Mouse (Mus musculus): Measurements from ENCODE around the gene Dusp13. TPM values are rescaled to one million over a fixed set of nuclear protein-coding genes. Genes with fewer than 3 reads are reported as not detected.

Dusp13 gene
- polyA plus RNA-seq (2014; fragmentation: Nextera tagmentation; extraction: Ambion mirVana) = not detected in 2 replicates

DNA sequence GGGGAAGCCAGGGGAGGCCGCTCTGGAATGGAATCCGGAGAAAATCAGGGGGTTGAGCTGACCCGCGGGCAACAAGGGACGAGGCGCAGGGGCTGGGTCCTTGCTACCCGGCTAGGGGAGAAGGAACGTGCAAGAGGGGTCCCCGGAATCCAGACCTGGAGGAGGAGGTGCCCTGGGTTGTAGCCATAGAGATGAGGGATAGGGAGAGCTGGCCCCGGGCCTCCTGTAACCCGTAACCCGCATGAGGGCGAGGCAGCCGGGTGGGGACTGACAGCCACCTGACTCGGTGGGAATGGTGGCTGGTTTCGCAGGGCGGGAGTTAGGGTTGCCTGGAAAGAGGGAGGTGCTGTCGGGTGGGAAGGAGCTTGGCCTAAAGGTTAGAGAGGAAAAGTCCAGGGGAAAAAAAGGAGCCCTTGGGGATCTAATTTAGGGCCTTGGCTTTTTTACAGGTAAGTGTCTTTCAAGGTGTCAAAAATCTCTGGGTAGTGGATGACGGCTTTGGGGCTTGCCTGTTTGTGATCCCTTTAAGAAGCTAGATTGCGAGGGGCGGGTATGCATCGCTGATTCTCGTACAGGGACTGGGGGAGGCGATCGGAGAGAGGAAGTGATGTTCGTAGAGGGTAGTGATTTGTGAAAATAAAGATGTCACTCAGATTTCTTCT is at the start of gene Dusp13:
Dusp13 (minus strand) TSS at position 301 of the 662 bp plus-strand sequence.
- ATAC-seq (ENCODE audit: low FRiP score) (peak; percentile 77), DNase-seq (ENCODE audit: low spot score, missing footprints) (no peak)
- Histone ChIP-seq H3K4me3 (ENCODE audit: low read depth, low read length) (peak within 1 kb of the TSS; percentile 96), H3K9me3 (ENCODE audit: control insufficient read depth, low read length) (no peaks in the 10 kb centered on the region), H3K27me3 (ENCODE audit: control insufficient read depth, insufficient read depth, low read length) (no peaks in the 10 kb centered on the region), H3K36me3 (ENCODE audit: control insufficient read depth, insufficient read depth, low read length) (no peaks in the 10 kb centered on the region), H3K4me1 (ENCODE audit: control insufficient read depth, insufficient read depth, low read length) (peaks cover 9% of the 10 kb centered on the region), H3K9ac (ENCODE audit: low read length) (peak within 1 kb of the TSS; percentile 93), H3K4me2 (peak within 1 kb of the TSS; percentile 53), H3K27ac (ENCODE audit: low read depth, low read length) (peak within 1 kb of the TSS; percentile 71)
- under 1% methylated on average over 26 of the region's 26 CpGs for WGBS

GRCm38 (mm10) chr14:21800641-21801040 is 49.7 kb upstream of the Dusp13 start:
- H3K27me3 ChIP-seq (ENCODE audit: control insufficient read depth, insufficient read depth, low read length) = no peaks in the 10 kb centered on the region

DNA sequence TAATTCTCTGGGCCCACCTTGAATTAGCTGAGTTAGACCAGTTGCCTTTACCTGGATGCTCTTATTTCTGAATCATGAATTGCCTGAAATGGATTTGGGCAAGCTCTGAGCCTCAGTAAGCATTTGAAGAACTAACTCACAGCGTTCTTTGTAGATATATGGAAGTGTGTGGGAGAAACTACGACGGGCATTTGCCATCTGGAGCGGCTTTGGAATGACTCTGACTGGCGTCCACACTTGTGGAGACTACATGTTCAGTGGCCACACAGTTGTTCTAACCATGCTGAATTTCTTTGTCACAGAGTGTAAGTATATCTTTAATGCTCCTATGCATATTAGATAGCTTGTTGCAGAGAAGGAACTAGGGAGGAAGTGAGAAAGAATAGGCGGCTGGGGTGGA is 41.3 kb upstream of the Dusp13 start:
- H3K9ac ChIP-seq (ENCODE audit: low read length) = no peak overlapping the region

More at GRCm38 (mm10) chr14:21800641-21801040, 49.7 kb upstream of the Dusp13 start:
- no peaks in the 10 kb centered on the region for H3K4me1 ChIP-seq (ENCODE audit: control insufficient read depth, insufficient read depth, low read length)
- H3K9me3 ChIP-seq (ENCODE audit: control insufficient read depth, low read length) = no peaks in the 10 kb centered on the region
- no peak overlapping the region for H3K4me3 ChIP-seq (ENCODE audit: low read depth, low read length)
- no peak overlapping the region for H3K27ac ChIP-seq (ENCODE audit: low read depth, low read length)
- ATAC-seq (ENCODE audit: low FRiP score) (no peak), DNase-seq (ENCODE audit: low spot score, missing footprints) (no peak)
- no peaks in the 10 kb centered on the region for H3K36me3 ChIP-seq (ENCODE audit: control insufficient read depth, insufficient read depth, low read length)
- H3K4me2 ChIP-seq = no peak overlapping the region
- no peak overlapping the region for H3K9ac ChIP-seq (ENCODE audit: low read length)
- 96% methylated on average over 4 of the region's 4 CpGs for WGBS

GRCm38 (mm10) chr14:21791722-21792121 is 40.7 kb upstream of the Dusp13 start:
- Histone ChIP-seq H3K27ac (ENCODE audit: low read depth, low read length) (no peak overlapping the region), H3K27me3 (ENCODE audit: control insufficient read depth, insufficient read depth, low read length) (no peaks in the 10 kb centered on the region), H3K4me2 (no peak overlapping the region), H3K36me3 (ENCODE audit: control insufficient read depth, insufficient read depth, low read length) (peaks cover 2% of the 10 kb centered on the region; the same call in 1 of the 2 replicates), H3K4me1 (ENCODE audit: control insufficient read depth, insufficient read depth, low read length) (no peaks in the 10 kb centered on the region), H3K4me3 (ENCODE audit: low read depth, low read length) (no peak overlapping the region), H3K9me3 (ENCODE audit: control insufficient read depth, low read length) (no peaks in the 10 kb centered on the region), H3K9ac (ENCODE audit: low read length) (no peak overlapping the region)
- DNase-seq (ENCODE audit: low spot score, missing footprints) (no peak), ATAC-seq (ENCODE audit: low FRiP score) (no peak)
- WGBS = 93% methylated on average over 4 of the region's 4 CpGs

More for the DNA sequence above, 41.3 kb upstream of the Dusp13 start:
- ATAC-seq (ENCODE audit: low FRiP score) (no peak), DNase-seq (ENCODE audit: low spot score, missing footprints) (no peak)
- Histone ChIP-seq H3K4me2 (no peak overlapping the region), H3K4me3 (ENCODE audit: low read depth, low read length) (no peak overlapping the region), H3K9me3 (ENCODE audit: control insufficient read depth, low read length) (no peaks in the 10 kb centered on the region), H3K27me3 (ENCODE audit: control insufficient read depth, insufficient read depth, low read length) (no peaks in the 10 kb centered on the region), H3K4me1 (ENCODE audit: control insufficient read depth, insufficient read depth, low read length) (no peaks in the 10 kb centered on the region), H3K27ac (ENCODE audit: low read depth, low read length) (no peak overlapping the region), H3K36me3 (ENCODE audit: control insufficient read depth, insufficient read depth, low read length) (peaks cover 2% of the 10 kb centered on the region; the same call in 1 of the 2 replicates)
- 96% methylated on average over 6 of the region's 6 CpGs for WGBS

GRCm38 (mm10) chr14:21790585-21791251 is 39.7 kb upstream of the Dusp13 start:
- Histone ChIP-seq H3K27me3 (ENCODE audit: control insufficient read depth, insufficient read depth, low read length) (no peaks in the 10 kb centered on the region), H3K4me1 (ENCODE audit: control insufficient read depth, insufficient read depth, low read length) (no peaks in the 10 kb centered on the region), H3K4me3 (ENCODE audit: low read depth, low read length) (no peak overlapping the region), H3K4me2 (no peak overlapping the region), H3K9ac (ENCODE audit: low read length) (no peak overlapping the region), H3K9me3 (ENCODE audit: control insufficient read depth, low read length) (no peaks in the 10 kb centered on the region), H3K36me3 (ENCODE audit: control insufficient read depth, insufficient read depth, low read length) (peaks cover 2% of the 10 kb centered on the region; the same call in 1 of the 2 replicates), H3K27ac (ENCODE audit: low read depth, low read length) (no peak overlapping the region)
- no peak for DNase-seq (ENCODE audit: low spot score, missing footprints)
- 92% methylated on average over 9 of the region's 9 CpGs for WGBS
- ATAC-seq (ENCODE audit: low FRiP score) = no peak

DNA sequence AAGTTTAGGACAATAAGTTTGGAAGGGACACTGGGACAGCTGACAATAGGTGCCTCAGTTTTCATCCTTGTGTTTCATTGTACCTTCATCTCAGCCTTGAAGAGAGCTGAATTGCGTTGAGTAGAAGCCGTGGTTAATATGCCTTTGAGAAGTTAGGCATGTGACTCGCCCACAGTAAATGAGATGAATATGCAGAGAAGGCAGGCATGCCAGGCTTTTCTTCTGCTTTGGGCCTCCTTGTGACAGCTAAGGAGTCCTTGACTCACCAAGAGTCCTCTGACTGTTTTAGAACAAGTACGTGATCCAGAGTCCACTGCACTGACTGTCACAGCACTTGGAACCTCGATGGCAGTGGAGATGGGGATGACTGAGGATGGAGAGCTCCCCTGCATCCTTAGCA is 37.1 kb upstream of the Dusp13 start:
- 93% methylated on average over 5 of the region's 5 CpGs for WGBS
- no peaks in the 10 kb centered on the region for H3K9me3 ChIP-seq (ENCODE audit: control insufficient read depth, low read length)
- no peaks in the 10 kb centered on the region for H3K4me1 ChIP-seq (ENCODE audit: control insufficient read depth, insufficient read depth, low read length)
- H3K36me3 ChIP-seq (ENCODE audit: control insufficient read depth, insufficient read depth, low read length) = no peaks in the 10 kb centered on the region; the same call in 1 of the 2 replicates
- ATAC-seq (ENCODE audit: low FRiP score) (no peak), DNase-seq (ENCODE audit: low spot score, missing footprints) (no peak)
- H3K4me2 ChIP-seq = no peak overlapping the region
- no peak overlapping the region for H3K4me3 ChIP-seq (ENCODE audit: low read depth, low read length)
- H3K27ac ChIP-seq (ENCODE audit: low read depth, low read length) = no peak overlapping the region
- no peak overlapping the region for H3K9ac ChIP-seq (ENCODE audit: low read length)
- no peaks in the 10 kb centered on the region for H3K27me3 ChIP-seq (ENCODE audit: control insufficient read depth, insufficient read depth, low read length)

- DNase-seq (ENCODE audit: low spot score, missing footprints) (no peak), ATAC-seq (ENCODE audit: low FRiP score) (no peak)
- H3K36me3 ChIP-seq (ENCODE audit: control insufficient read depth, insufficient read depth, low read length) = no peaks in the 10 kb centered on the region; the same call in 1 of the 2 replicates
- no peaks in the 10 kb centered on the region for H3K9me3 ChIP-seq (ENCODE audit: control insufficient read depth, low read length)
- no peaks in the 10 kb centered on the region for H3K4me1 ChIP-seq (ENCODE audit: control insufficient read depth, insufficient read depth, low read length)
- H3K27ac ChIP-seq (ENCODE audit: low read depth, low read length) = no peak overlapping the region
- H3K4me3 ChIP-seq (ENCODE audit: low read depth, low read length) = no peak overlapping the region
- no peaks in the 10 kb centered on the region for H3K27me3 ChIP-seq (ENCODE audit: control insufficient read depth, insufficient read depth, low read length)
- WGBS = 80% methylated on average over 3 of the region's 3 CpGs
- no peak overlapping the region for H3K4me2 ChIP-seq
- H3K9ac ChIP-seq (ENCODE audit: low read length) = no peak overlapping the region
Observed at GRCm38 (mm10) chr14:21787374-21787773, 36.4 kb upstream of the Dusp13 start.

- H3K27me3 ChIP-seq (ENCODE audit: control insufficient read depth, insufficient read depth, low read length) = no peaks in the 10 kb centered on the region
- no peak for ATAC-seq (ENCODE audit: low FRiP score)
- DNase-seq (ENCODE audit: low spot score, missing footprints) = no peak
- H3K4me2 ChIP-seq = no peak overlapping the region
- no peaks in the 10 kb centered on the region for H3K9me3 ChIP-seq (ENCODE audit: control insufficient read depth, low read length)
- no peak overlapping the region for H3K4me3 ChIP-seq (ENCODE audit: low read depth, low read length)
- WGBS = 61% methylated on average over 4 of the region's 4 CpGs
- H3K9ac ChIP-seq (ENCODE audit: low read length) = no peak overlapping the region
- H3K36me3 ChIP-seq (ENCODE audit: control insufficient read depth, insufficient read depth, low read length) = no peaks in the 10 kb centered on the region; the same call in 1 of the 2 replicates
- no peaks in the 10 kb centered on the region for H3K4me1 ChIP-seq (ENCODE audit: control insufficient read depth, insufficient read depth, low read length)
- H3K27ac ChIP-seq (ENCODE audit: low read depth, low read length) = no peak overlapping the region
Observed at GRCm38 (mm10) chr14:21786500-21786899, 35.5 kb upstream of the Dusp13 start.

- no peak for ATAC-seq (ENCODE audit: low FRiP score)
- Histone ChIP-seq H3K4me3 (ENCODE audit: low read depth, low read length) (no peak overlapping the region), H3K36me3 (ENCODE audit: control insufficient read depth, insufficient read depth, low read length) (peaks cover 9% of the 10 kb centered on the region; the same call in 1 of the 2 replicates), H3K27me3 (ENCODE audit: control insufficient read depth, insufficient read depth, low read length) (no peaks in the 10 kb centered on the region), H3K9ac (ENCODE audit: low read length) (no peak overlapping the region), H3K4me1 (ENCODE audit: control insufficient read depth, insufficient read depth, low read length) (no peaks in the 10 kb centered on the region), H3K4me2 (no peak overlapping the region), H3K27ac (ENCODE audit: low read depth, low read length) (no peak overlapping the region), H3K9me3 (ENCODE audit: control insufficient read depth, low read length) (no peaks in the 10 kb centered on the region)
- DNase-seq (ENCODE audit: low spot score, missing footprints) = no peak
- 95% methylated on average over 4 of the region's 4 CpGs for WGBS
Observed at GRCm38 (mm10) chr14:21776201-21776600, 25.2 kb upstream of the Dusp13 start.

Measured in midbrain, embryonic 11.5 days (tissue).